Mouse (Mus musculus) stomach, postnatal 0 days (tissue): ENCODE results near the gene Prkca.

Experiments
- CTCF ChIP-seq: IDR thresholded peaks from 2 replicates; pipeline ENCODE4 v1.5.1; 2016; ENCODE audit warnings: antibody characterized with exemption, low read depth, mild to moderate bottlenecking, moderate library complexity
- EP300 ChIP-seq: optimal IDR thresholded peaks from 2 replicates; pipeline ENCODE3; 2016; ENCODE audit warnings: antibody characterized with exemption

DNA sequence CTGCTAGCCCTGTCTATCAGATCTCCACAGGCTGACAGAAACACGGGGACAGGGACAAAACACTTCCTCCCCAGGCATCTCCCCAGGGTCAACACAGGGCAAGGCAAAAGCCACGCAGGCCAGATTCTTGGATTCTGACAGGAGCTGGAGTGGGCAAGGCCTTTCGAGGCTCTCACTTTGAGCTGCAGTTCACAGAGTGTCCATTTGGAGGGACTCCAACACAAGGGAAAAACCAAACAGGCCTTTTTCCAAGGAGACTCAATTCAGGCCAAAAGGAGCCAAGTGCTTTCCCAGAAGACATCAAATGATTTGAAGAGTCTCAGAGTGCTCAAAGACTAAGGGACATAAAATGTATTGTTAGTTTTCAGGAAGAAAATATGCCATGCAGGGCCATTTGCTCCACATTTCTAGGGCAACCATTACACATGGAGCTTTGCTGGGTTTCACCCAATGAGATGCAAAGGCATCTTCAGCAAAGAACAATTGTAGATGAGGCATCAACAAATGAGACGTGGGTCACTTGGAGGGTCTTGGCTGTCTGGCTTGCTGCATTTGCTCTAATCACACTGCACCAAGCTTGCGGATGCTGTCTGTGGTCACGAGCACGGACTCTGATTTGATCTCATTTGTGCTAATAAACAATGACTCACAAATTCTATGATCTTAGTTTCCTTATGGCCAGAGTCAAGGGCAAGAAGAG lies 317.9 kb downstream of the Prkca start:
- peak; percentile 83 for TF ChIP-seq CTCF
- TF ChIP-seq EP300, result no peak
